Mouse (Mus musculus) embryonic facial prominence, embryonic 12.5 days (tissue): ENCODE data around the gene Sost. TPM values are rescaled to one million over a fixed set of nuclear protein-coding genes. Genes with fewer than 3 reads are reported as not detected.

ENCODE experiments used
- ATAC-seq: fragments of 200-750 bp; cut with Nextera tagmentation; 2 replicates; pipeline ENCODE4 v1.8.0; 2017; ENCODE audit not compliant: insufficient number of reproducible peaks, insufficient read depth, low FRiP score, low TSS enrichment
- H3K27ac ChIP-seq: fragments of 300-500 bp; sonication (generic); 2 replicates; pipeline ENCODE4 v1.5.1; 2016; ENCODE audit warnings: mild to moderate bottlenecking
- H3K27me3 ChIP-seq: fragments of 300-500 bp; sonication (generic); 2 replicates; pipeline ENCODE4 v1.6.1; 2016; ENCODE audit warnings: mild to moderate bottlenecking, moderate library complexity
- H3K36me3 ChIP-seq: fragments of 300-500 bp; sonication (generic); 2 replicates; pipeline ENCODE4 v1.6.1; 2016; ENCODE audit warnings: mild to moderate bottlenecking
- H3K4me1 ChIP-seq: fragments of 300-500 bp; sonication (generic); 2 replicates; pipeline ENCODE4 v1.6.1; 2016
- H3K4me2 ChIP-seq: fragments of 300-500 bp; sonication (generic); replicated peaks from 2 replicates; pipeline ENCODE4 v1.6.1; 2016; ENCODE audit warnings: mild to moderate bottlenecking, moderate library complexity
- H3K4me3 ChIP-seq: fragments of 300-500 bp; sonication (generic); 2 replicates; pipeline ENCODE4 v1.5.1; 2016; ENCODE audit warnings: mild to moderate bottlenecking
- H3K9ac ChIP-seq: fragments of 300-500 bp; sonication (generic); 2 replicates; pipeline ENCODE4 v1.6.1; 2016; ENCODE audit warnings: mild to moderate bottlenecking, moderate library complexity
- H3K9me3 ChIP-seq: fragments of 300-500 bp; sonication (generic); 2 replicates; pipeline ENCODE4 v1.6.1; 2016; ENCODE audit warnings: mild to moderate bottlenecking, moderate library complexity
- WGBS: fragments of 180-500 bp; shearing (Covaris S2); methylation state at CpG from one replicate; pipeline ENCODE4 v1.1.7; 2016; 5-methylcytosine and 5-hydroxymethylcytosine counted together
- polyA plus RNA-seq: library from polyadenylated mRNA; unstranded; fragments of >200 nt; fragmentation: Nextera tagmentation; extraction: Ambion mirVana; gene quantifications from 2 replicates; pipeline ENCODE4 v1.2.1, GENCODE M21; 2016

The Sost gene
- polyA plus RNA-seq, 1 experiment from 2014 or later: 0.10 TPM

DNA sequence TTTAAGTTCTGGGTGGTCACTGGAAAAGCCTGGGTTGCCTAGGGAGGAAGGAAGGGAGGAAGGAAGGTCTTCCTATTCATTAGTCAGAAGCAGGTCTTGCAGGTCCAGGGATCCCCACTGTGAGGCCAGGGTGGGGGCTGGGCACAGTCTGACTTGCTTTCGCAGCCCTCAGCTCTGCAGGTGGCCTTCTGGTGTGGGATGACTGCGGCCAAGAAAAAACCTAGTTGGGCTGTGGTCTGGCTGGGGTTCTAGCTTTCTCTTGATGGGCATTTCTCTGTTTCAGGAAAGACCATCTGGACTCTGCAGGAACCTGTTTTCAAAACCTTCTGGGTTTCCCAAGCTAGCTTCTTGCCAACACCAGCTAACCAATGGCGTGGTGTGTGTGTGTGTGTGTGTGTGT is 23.8 kb downstream of the Sost start:
- ATAC-seq: no peak
- H3K27ac ChIP-seq: no peak overlapping the region
- no peak overlapping the region for H3K4me2 ChIP-seq
- H3K4me1 ChIP-seq: 0 out of 2 replicates have a peak, but pooled peaks cover 13% of the 10 kb centered on the region
- H3K36me3 ChIP-seq: no peaks in the 10 kb centered on the region
- WGBS: 30% methylated on average over 3 of the region's 3 CpGs
- H3K9ac ChIP-seq: no peak overlapping the region
- H3K27me3 ChIP-seq: peaks cover 8% of the 10 kb centered on the region; the same call in 1 of the 2 replicates
- no peaks in the 10 kb centered on the region for H3K9me3 ChIP-seq
- H3K4me3 ChIP-seq: no peak overlapping the region

DNA sequence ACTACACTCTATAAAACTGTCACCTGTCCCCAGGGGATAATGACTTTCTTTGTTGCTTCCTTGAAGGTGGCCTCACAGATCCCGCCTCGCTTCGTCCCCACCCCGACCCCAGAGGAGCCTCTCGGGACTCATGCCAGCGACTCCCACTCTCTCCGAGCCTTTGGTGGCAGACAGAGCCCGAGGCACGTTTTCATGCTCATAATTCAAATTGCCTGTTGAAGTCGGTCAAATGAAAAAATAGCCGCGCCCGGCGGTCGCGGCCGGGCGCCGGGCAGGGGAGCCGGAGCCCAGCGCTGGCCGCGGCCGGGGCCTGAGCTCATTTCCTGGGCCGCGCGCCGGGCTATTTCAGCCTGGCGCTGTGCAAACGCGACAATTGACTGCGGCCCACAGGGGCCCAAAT is 29.7 kb downstream of the Sost start:
- no peak for ATAC-seq
- WGBS: under 1% methylated on average over 30 of the region's 32 CpGs
- H3K27me3 ChIP-seq: peaks cover 32% of the 10 kb centered on the region

DNA sequence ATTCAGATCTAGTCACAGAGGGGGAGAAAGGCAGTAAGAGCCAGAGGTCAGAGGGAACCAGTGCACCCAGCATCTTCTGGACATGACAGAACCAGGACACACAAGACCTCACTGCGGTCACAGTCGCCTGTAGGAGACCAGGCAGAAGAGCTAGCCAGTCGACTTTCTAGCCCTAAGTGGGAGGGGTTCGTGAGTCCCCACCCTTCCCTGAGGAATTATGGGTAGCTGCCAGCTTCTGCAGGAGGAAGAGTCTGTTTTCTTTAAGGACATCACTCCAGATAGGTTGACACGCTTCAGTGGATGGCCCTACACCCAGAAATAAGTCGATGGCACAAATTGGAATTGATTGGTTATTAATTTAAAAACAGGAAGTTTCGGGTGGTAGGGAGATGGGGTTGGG is 30.4 kb downstream of the Sost start:
- no peak overlapping the region for H3K4me2 ChIP-seq
- peaks cover 32% of the 10 kb centered on the region for H3K27me3 ChIP-seq
- 27% methylated on average over 7 of the region's 7 CpGs for WGBS
- no peaks in the 10 kb centered on the region for H3K9me3 ChIP-seq
- H3K4me3 ChIP-seq: no peak overlapping the region
- H3K27ac ChIP-seq: no peak overlapping the region
- no peak overlapping the region for H3K9ac ChIP-seq
- ATAC-seq: no peak
- H3K36me3 ChIP-seq: no peaks in the 10 kb centered on the region
- peaks cover 16% of the 10 kb centered on the region; the same call in 1 of the 2 replicates for H3K4me1 ChIP-seq

More for the DNA sequence above, 29.7 kb downstream of the Sost start:
- H3K4me3 ChIP-seq: peak overlapping the region; percentile 40
- H3K9me3 ChIP-seq: no peaks in the 10 kb centered on the region
- H3K4me1 ChIP-seq: peaks cover 16% of the 10 kb centered on the region; the same call in 1 of the 2 replicates
- no peak overlapping the region for H3K27ac ChIP-seq
- peak overlapping the region; percentile 69 for H3K4me2 ChIP-seq
- peak overlapping the region; percentile 47; the same call in 1 of the 2 replicates for H3K9ac ChIP-seq
- no peaks in the 10 kb centered on the region for H3K36me3 ChIP-seq

DNA sequence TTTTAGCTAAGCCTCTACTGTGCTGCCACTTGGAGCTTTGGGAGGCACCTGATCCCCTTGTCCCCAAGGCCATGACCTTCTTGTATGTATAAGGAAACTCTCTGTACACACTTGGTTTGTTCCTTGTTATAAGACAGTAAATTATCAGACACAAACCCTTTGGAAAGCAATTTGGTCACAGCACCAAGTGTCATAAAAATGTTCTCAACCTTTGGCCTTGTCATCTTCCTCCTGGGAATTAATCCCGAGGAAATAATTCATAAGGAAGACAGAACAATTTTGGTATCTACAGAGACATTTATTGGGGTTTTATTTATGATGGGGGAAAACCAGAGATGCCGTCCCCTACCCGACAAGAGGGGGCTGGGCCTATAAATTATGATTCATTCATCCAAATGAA is 31.1 kb downstream of the Sost start:
- no peak overlapping the region for H3K4me3 ChIP-seq
- no peak overlapping the region for H3K27ac ChIP-seq
- WGBS: 86% methylated on average over 3 of the region's 3 CpGs
- H3K9ac ChIP-seq: no peak overlapping the region
- no peaks in the 10 kb centered on the region for H3K36me3 ChIP-seq
- H3K9me3 ChIP-seq: no peaks in the 10 kb centered on the region
- no peak for ATAC-seq
- H3K27me3 ChIP-seq: peaks cover 35% of the 10 kb centered on the region
- no peak overlapping the region for H3K4me2 ChIP-seq
- H3K4me1 ChIP-seq: peaks cover 13% of the 10 kb centered on the region; the same call in 1 of the 2 replicates

DNA sequence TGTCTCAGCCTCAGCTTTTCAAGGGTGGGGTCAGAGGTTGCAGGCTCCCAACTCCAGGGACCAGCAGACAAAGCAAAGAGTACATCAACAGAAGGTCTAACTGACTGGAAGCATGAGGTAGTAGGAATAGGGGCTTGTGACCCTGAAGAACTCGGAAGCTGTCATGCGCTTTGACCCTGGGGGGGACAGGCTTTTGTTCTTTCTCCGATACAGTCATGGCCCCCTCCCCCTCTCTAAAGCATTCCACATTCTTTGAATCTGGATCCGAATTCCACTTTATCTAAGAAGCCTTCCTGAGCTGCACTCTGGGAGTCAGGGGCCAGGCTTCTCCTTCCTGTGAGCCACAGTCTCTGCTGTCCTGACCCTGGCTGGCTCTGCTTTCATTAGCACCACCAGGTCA is 34.8 kb downstream of the Sost start:
- 38% methylated on average over 4 of the region's 4 CpGs for WGBS
- Histone ChIP-seq H3K27me3 (peaks cover 18% of the 10 kb centered on the region), H3K36me3 (no peaks in the 10 kb centered on the region), H3K4me2 (no peak overlapping the region), H3K4me1 (peaks cover 8% of the 10 kb centered on the region; the same call in 1 of the 2 replicates), H3K9ac (no peak overlapping the region), H3K4me3 (no peak overlapping the region), H3K9me3 (no peaks in the 10 kb centered on the region), H3K27ac (no peak overlapping the region)
- no peak for ATAC-seq

DNA sequence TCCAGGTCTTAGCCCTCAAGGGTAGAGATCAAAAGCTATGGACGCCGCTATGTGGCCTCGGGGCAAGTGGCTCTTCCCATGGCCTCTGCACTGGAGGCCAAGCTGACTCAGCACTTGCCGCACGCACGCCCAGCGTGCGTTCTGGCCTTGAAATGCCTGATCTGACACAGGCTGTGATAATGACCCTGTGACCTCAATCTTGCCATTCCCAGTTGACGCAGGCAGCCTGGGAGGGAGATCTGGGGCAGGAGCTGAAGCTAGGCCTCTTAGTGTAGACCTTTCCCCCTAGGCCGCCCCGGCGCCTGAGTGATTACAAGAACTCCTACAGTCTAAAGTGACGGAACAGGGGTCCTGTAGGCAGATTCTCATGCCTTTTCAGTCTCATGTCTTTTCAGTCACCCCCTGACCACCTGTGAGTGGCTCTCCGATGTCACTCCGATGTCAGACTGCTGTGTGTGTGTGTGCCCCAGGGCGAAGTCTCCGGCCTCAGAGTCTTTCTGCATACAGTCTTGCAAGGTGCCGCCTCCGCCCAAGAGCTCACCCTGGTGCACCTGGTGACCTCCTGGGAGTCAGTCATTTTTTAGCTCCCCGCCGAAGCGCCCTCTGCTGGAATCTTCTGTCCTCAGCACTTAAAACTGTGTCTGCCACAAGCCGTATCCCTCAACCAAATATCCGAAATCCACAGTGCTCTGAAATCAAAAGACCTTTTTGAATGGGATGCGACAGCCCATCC is 38.6 kb downstream of the Sost start:
- ATAC-seq: no peak
- WGBS: 20% methylated on average over 25 of the region's 25 CpGs
- Histone ChIP-seq H3K9me3 (no peaks in the 10 kb centered on the region), H3K27ac (no peak overlapping the region), H3K4me2 (no peak overlapping the region), H3K4me3 (no peak overlapping the region), H3K36me3 (no peaks in the 10 kb centered on the region), H3K9ac (no peak overlapping the region), H3K4me1 (peaks cover 6% of the 10 kb centered on the region; the same call in 1 of the 2 replicates), H3K27me3 (peaks cover 3% of the 10 kb centered on the region; the same call in 1 of the 2 replicates)

DNA sequence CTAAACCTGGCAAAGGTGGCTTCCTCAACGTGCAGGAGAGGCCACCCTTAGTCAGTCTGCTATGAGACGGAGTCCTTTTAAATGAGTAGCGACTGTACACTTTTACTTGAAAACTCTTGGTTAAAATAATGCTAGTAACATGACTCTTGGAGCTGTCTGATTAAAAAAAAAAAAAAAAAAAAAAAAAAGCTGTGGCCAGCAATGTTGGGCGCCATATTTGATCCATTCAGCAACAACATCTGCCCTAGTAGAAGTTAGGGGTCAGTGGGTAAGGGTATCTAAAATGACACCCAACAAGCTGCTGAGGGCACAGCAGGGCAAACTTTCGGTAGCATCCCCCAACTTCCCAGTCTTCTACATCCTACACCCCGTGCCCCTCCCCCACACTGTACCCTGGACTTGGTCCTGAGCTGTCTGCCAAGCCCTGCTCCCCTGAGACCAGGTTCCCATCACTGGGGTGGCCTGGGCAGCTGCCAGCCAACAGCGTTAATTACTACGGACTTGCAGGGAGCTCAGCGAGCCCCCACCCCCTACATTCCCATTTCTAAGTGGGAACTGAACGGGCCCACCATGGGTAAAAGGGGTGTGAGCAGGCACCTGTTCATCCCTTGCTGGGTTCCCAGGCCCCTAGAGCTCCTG is 39.7 kb downstream of the Sost start:
- Histone ChIP-seq H3K9ac (no peak overlapping the region), H3K9me3 (no peaks in the 10 kb centered on the region), H3K4me3 (no peak overlapping the region), H3K36me3 (no peaks in the 10 kb centered on the region), H3K27ac (no peak overlapping the region), H3K4me1 (peaks cover 6% of the 10 kb centered on the region; the same call in 1 of the 2 replicates), H3K4me2 (no peak overlapping the region), H3K27me3 (peaks cover 3% of the 10 kb centered on the region; the same call in 1 of the 2 replicates)
- 82% methylated on average over 10 of the region's 10 CpGs for WGBS
- no peak for ATAC-seq

DNA sequence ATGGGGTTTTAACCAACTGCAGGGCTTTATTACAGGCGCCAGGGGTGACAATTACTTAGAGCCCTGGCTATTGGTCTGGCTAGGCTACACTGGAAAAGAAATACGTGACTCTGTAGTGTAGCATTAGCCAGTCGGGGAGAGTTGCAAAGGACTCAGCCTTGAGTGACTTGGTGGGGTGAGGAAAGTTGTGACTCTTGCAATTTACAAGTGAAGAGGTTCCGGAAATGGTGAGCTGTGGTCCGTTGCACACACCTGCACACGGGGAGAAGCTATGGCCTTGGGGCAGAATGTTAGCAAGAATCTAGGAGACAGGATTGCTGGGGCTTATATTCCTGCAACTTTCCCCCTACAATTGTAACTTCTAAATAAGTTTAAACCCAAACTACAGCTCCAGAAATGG is 41.2 kb downstream of the Sost start:
- Histone ChIP-seq H3K27ac (no peak overlapping the region), H3K4me2 (no peak overlapping the region), H3K27me3 (no peaks in the 10 kb centered on the region), H3K9ac (no peak overlapping the region), H3K36me3 (no peaks in the 10 kb centered on the region), H3K4me1 (peaks cover 6% of the 10 kb centered on the region; the same call in 1 of the 2 replicates), H3K4me3 (no peak overlapping the region), H3K9me3 (no peaks in the 10 kb centered on the region)
- 65% methylated on average over 6 of the region's 6 CpGs for WGBS
- no peak for ATAC-seq

DNA sequence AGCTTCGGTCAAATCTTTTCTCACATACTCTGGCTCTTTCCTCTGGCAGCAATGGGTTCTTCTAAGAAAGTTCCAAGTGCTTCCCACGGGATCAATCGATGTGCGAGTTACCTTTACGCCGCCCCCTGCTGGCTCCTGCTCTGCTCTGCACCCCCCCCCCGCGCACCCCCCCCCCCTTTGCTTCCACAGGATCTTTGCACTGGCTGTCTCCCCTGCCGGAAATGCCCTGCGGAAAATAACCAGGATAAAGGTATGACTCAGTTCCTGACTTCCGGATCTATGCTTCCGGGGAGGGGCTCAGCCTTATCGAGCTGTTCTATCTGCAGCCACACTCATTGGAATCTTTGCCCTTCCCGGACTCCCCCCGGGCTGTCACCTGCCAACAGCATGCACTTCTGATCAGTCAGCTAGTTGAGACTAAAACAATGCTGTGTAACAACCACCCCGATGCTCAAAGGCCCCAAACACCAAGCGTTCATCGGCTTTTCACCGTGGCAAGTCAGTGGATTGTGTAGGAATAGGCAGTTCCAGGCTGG is 42.3 kb downstream of the Sost start:
- WGBS: 71% methylated on average over 17 of the region's 19 CpGs
- no peak overlapping the region for H3K4me3 ChIP-seq
- no peak for ATAC-seq

DNA sequence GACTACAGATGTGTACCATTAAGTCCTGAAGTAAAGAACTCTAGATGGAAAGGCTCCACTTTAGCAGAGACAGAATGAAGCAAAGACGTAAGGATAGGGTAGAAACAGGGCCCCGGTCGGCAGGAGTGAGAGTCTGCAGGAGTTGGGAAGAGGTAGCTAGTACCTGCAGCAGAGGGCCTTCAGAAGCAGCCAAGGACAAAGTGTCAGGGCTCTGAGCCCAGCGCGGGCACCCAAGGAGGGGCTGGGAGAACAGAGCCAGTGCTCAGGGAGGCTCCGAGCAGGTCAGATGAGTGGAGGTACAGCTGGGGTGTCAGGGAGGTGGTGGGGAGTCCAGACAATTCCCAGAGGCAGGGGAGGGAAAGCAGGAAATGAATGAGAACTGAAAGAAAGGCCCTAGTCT is 42.8 kb downstream of the Sost start:
- no peaks in the 10 kb centered on the region for H3K27me3 ChIP-seq
- ATAC-seq: no peak
- H3K4me2 ChIP-seq: no peak overlapping the region
- H3K27ac ChIP-seq: no peak overlapping the region
- H3K9me3 ChIP-seq: no peaks in the 10 kb centered on the region
- no peaks in the 10 kb centered on the region for H3K36me3 ChIP-seq
- 74% methylated on average over 6 of the region's 6 CpGs for WGBS
- H3K9ac ChIP-seq: no peak overlapping the region
- peaks cover 6% of the 10 kb centered on the region; the same call in 1 of the 2 replicates for H3K4me1 ChIP-seq
- no peak overlapping the region for H3K4me3 ChIP-seq

More for the DNA sequence above, 42.3 kb downstream of the Sost start:
- Histone ChIP-seq H3K27me3 (no peaks in the 10 kb centered on the region), H3K4me1 (peaks cover 6% of the 10 kb centered on the region; the same call in 1 of the 2 replicates), H3K9ac (no peak overlapping the region), H3K4me2 (no peak overlapping the region), H3K27ac (no peak overlapping the region), H3K9me3 (no peaks in the 10 kb centered on the region), H3K36me3 (no peaks in the 10 kb centered on the region)

DNA sequence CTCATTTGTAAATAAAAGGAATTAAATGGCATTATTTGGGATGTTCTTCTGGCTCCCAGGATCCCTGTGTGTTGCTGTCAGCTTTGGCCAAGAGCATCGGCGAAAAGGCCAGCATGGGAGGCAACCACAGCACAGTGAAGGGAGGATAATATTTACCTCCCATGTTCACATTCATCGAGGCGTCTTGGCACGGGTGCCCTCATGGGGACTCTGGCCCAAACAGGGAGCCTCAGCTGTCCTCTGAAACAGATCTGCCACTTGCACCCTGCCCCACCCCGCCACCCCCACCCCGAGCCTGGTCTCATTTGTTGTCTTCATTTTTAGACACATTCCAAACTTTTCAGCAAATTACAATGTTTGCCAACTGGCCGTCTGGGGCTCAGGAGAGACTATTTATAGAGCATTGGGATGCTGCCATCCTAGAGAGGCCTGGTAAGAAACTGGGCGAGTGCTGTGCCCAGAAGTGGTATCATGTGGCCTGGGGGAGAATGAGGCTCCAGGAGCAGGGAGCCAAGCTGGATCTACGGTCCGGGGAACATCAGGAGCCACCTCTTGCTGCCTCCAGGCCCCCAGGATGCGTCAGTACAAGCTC is 45.4 kb downstream of the Sost start:
- Histone ChIP-seq H3K9ac (no peak overlapping the region), H3K36me3 (no peaks in the 10 kb centered on the region), H3K4me2 (no peak overlapping the region), H3K27ac (no peak overlapping the region), H3K4me3 (no peak overlapping the region), H3K9me3 (no peaks in the 10 kb centered on the region), H3K27me3 (peaks cover 13% of the 10 kb centered on the region; the same call in 1 of the 2 replicates), H3K4me1 (no peaks in the 10 kb centered on the region)
- WGBS: 76% methylated on average over 12 of the region's 12 CpGs
- no peak for ATAC-seq
